Mouse (Mus musculus): ENCODE results near the gene Pak6. TPM values are rescaled to one million over a fixed set of nuclear protein-coding genes. Genes with fewer than 3 reads are reported as not detected.

Gene Pak6
- polyA plus RNA-seq, 1 experiment from 2014 or later: 1.8 TPM

- Histone ChIP-seq H3K4me2 (replicated peaks) (no peak overlapping the region), H3K27me3 (replicated peaks) (0 out of 2 replicates have a peak, but pooled peaks cover 4% of the 10 kb centered on the region), H3K4me1 (replicated peaks) (peaks cover 13% of the 10 kb centered on the region; the same call in 1 of the 2 replicates), H3K9me3 (no peaks in the 10 kb centered on the region), H3K36me3 (no peaks in the 10 kb centered on the region), H3K27ac (no peak overlapping the region), H3K9ac (no peak overlapping the region), H3K4me3 (replicated peaks) (no peak overlapping the region)
- WGBS: 60% methylated on average over 6 of the region's 6 CpGs
- ATAC-seq: no peak
These were observed 6.1 kb downstream of the Pak6 start for GRCm38 (mm10) chr2:118669245-118669644.

- peaks cover 9% of the 10 kb centered on the region; the same call in 1 of the 2 replicates for H3K27me3 ChIP-seq (replicated peaks)
These were observed 6.7 kb downstream of the Pak6 start for GRCm38 (mm10) chr2:118669785-118670184.

GRCm38 (mm10) chr2:118671728-118672127, 8.6 kb downstream of the Pak6 start:
- no peak overlapping the region for H3K4me2 ChIP-seq (replicated peaks)
- no peak for ATAC-seq
- H3K4me1 ChIP-seq (replicated peaks): peaks cover 5% of the 10 kb centered on the region
- H3K36me3 ChIP-seq: no peaks in the 10 kb centered on the region
- H3K9me3 ChIP-seq: no peaks in the 10 kb centered on the region
- WGBS: 73% methylated on average over 1 of the region's 1 CpGs
- H3K9ac ChIP-seq: no peak overlapping the region
- H3K4me3 ChIP-seq (replicated peaks): no peak overlapping the region
- peaks cover 26% of the 10 kb centered on the region for H3K27me3 ChIP-seq (replicated peaks)
- H3K27ac ChIP-seq: no peak overlapping the region

More at GRCm38 (mm10) chr2:118669785-118670184, 6.7 kb downstream of the Pak6 start:
- Histone ChIP-seq H3K9ac (no peak overlapping the region), H3K27ac (no peak overlapping the region), H3K9me3 (no peaks in the 10 kb centered on the region), H3K4me2 (replicated peaks) (no peak overlapping the region), H3K4me1 (replicated peaks) (peaks cover 9% of the 10 kb centered on the region; the same call in 1 of the 2 replicates), H3K36me3 (no peaks in the 10 kb centered on the region), H3K4me3 (replicated peaks) (no peak overlapping the region)
- WGBS: 23% methylated on average over 2 of the region's 2 CpGs
- ATAC-seq: no peak

DNA sequence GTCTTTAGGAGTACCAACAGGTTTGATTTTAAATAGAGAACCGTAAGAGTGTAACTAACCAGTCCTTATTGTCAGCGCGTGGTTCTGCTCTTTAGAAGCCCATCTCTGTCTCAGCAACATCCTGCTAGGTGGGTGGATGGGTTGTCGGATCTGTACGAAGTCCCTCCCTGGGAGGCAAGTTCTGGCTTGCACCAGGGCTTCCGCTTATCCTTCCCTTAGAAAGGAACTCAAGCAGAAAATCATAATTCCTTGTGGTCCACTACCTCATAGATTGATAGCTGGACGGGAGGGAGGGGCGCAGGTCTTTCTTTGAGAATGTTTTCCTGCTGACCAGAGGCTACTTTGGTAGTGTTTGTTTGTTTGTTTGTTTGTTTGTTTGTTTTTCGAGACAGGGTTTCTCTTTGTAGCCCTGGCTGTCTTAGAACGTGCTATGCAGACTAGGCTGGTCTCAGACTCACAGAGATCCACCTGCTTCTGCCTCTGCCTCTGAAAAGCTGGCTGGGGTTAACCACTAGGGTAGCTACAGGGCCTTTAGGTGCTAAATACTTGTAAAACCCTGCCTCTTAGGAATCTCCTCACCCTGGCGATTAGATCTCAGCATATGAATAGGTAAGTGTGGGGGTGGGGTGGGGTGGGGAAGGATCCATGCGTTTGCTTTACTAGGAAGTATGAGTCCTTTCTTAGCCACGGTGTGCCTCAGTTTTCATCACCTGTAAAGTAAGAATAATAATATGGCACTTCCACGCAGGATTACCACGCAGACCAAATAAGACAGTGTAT, 10.8 kb downstream of the Pak6 start:
- H3K27me3 ChIP-seq (replicated peaks): peaks cover 38% of the 10 kb centered on the region
- H3K36me3 ChIP-seq: no peaks in the 10 kb centered on the region
- H3K4me1 ChIP-seq (replicated peaks): peaks cover 11% of the 10 kb centered on the region
- no peak overlapping the region for H3K9ac ChIP-seq
- H3K9me3 ChIP-seq: no peaks in the 10 kb centered on the region
- no peak for ATAC-seq
- no peak overlapping the region for H3K27ac ChIP-seq
- 37% methylated on average over 15 of the region's 15 CpGs for WGBS
- no peak overlapping the region for H3K4me3 ChIP-seq (replicated peaks)
- H3K4me2 ChIP-seq (replicated peaks): no peak overlapping the region

DNA sequence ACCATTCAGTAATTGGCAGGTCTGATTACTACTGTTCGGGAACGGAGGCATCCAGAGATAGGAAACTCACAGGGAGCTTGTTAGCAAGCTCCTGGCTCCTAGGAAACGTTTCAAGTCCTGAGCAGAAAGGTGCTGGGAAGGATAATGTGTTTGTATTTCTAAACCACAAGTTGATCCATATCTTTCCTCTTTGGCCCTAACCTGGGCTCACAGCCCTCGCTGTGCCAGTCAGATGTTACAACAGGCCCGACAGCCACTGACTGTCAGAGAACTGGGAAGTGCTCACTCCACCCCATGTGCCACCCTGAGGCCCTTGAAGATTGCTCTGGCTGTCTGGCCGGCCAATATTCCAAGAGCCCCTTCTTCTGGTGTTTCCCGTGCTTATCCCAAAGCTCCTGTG, 11.4 kb downstream of the Pak6 start:
- H3K9ac ChIP-seq: no peak overlapping the region
- H3K27me3 ChIP-seq (replicated peaks): peaks cover 42% of the 10 kb centered on the region
- no peak overlapping the region for H3K4me3 ChIP-seq (replicated peaks)
- H3K27ac ChIP-seq: no peak overlapping the region
- WGBS: 31% methylated on average over 7 of the region's 7 CpGs
- no peaks in the 10 kb centered on the region for H3K36me3 ChIP-seq
- ATAC-seq: no peak
- peaks cover 11% of the 10 kb centered on the region for H3K4me1 ChIP-seq (replicated peaks)
- no peak overlapping the region for H3K4me2 ChIP-seq (replicated peaks)
- no peaks in the 10 kb centered on the region for H3K9me3 ChIP-seq

- Histone ChIP-seq H3K4me3 (replicated peaks) (peak overlapping the region; percentile 56), H3K27me3 (replicated peaks) (peaks cover 42% of the 10 kb centered on the region), H3K36me3 (no peaks in the 10 kb centered on the region), H3K4me1 (replicated peaks) (peaks cover 11% of the 10 kb centered on the region), H3K4me2 (replicated peaks) (peak overlapping the region; percentile 96), H3K9me3 (no peaks in the 10 kb centered on the region), H3K27ac (no peak overlapping the region), H3K9ac (peak overlapping the region; percentile 60)
- WGBS: under 1% methylated on average over 89 of the region's 89 CpGs
- peak; percentile 86 for ATAC-seq
These were observed 14.0 kb downstream of the Pak6 start for GRCm38 (mm10) chr2:118676839-118677741.

- ATAC-seq: peak; percentile 71
- H3K4me2 ChIP-seq (replicated peaks): peak overlapping the region; percentile 96
- no peaks in the 10 kb centered on the region for H3K9me3 ChIP-seq
- H3K4me3 ChIP-seq (replicated peaks): peak overlapping the region; percentile 56
- no peaks in the 10 kb centered on the region for H3K36me3 ChIP-seq
- peak overlapping the region; percentile 60; the same call in 1 of the 2 replicates for H3K9ac ChIP-seq
- peaks cover 11% of the 10 kb centered on the region for H3K4me1 ChIP-seq (replicated peaks)
- no peak overlapping the region for H3K27ac ChIP-seq
- WGBS: 23% methylated on average over 4 of the region's 4 CpGs
- peaks cover 42% of the 10 kb centered on the region for H3K27me3 ChIP-seq (replicated peaks)
These were observed 14.7 kb downstream of the Pak6 start for GRCm38 (mm10) chr2:118677817-118678216.

GRCm38 (mm10) chr2:118679577-118679976, 16.5 kb downstream of the Pak6 start:
- peaks cover 35% of the 10 kb centered on the region for H3K27me3 ChIP-seq (replicated peaks)
- 70% methylated on average over 3 of the region's 3 CpGs for WGBS
- ATAC-seq: no peak

DNA sequence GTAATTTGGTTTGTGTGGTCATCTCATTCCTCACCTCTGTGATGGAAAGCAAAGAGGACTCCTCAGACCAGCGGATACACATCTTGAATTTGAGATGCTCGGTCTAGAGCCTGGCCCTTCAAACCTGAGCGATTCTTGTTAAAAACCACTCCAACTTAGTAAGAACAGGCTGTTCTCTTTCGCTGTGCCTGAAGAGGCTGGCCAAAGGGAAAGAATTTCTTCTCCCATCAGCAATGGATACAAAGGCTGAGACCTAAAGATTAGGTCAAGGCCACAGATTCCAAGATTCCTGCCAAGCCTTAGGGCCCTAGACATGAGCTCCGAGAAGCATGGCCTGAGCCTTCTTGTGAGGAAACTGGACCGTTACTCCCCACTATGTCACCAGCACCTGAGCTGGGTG, 17.8 kb downstream of the Pak6 start:
- no peaks in the 10 kb centered on the region for H3K36me3 ChIP-seq
- H3K4me1 ChIP-seq (replicated peaks): peaks cover 11% of the 10 kb centered on the region
- H3K27me3 ChIP-seq (replicated peaks): peaks cover 24% of the 10 kb centered on the region
- no peak overlapping the region for H3K27ac ChIP-seq
- ATAC-seq: no peak
- no peak overlapping the region for H3K4me2 ChIP-seq (replicated peaks)
- no peak overlapping the region for H3K9ac ChIP-seq
- WGBS: 92% methylated on average over 6 of the region's 6 CpGs
- no peak overlapping the region for H3K4me3 ChIP-seq (replicated peaks)
- H3K9me3 ChIP-seq: no peaks in the 10 kb centered on the region

More at GRCm38 (mm10) chr2:118679577-118679976, 16.5 kb downstream of the Pak6 start:
- Histone ChIP-seq H3K9ac (no peak overlapping the region), H3K4me2 (replicated peaks) (no peak overlapping the region), H3K36me3 (no peaks in the 10 kb centered on the region), H3K4me1 (replicated peaks) (peaks cover 11% of the 10 kb centered on the region), H3K27ac (no peak overlapping the region), H3K9me3 (no peaks in the 10 kb centered on the region), H3K4me3 (replicated peaks) (no peak overlapping the region)

DNA sequence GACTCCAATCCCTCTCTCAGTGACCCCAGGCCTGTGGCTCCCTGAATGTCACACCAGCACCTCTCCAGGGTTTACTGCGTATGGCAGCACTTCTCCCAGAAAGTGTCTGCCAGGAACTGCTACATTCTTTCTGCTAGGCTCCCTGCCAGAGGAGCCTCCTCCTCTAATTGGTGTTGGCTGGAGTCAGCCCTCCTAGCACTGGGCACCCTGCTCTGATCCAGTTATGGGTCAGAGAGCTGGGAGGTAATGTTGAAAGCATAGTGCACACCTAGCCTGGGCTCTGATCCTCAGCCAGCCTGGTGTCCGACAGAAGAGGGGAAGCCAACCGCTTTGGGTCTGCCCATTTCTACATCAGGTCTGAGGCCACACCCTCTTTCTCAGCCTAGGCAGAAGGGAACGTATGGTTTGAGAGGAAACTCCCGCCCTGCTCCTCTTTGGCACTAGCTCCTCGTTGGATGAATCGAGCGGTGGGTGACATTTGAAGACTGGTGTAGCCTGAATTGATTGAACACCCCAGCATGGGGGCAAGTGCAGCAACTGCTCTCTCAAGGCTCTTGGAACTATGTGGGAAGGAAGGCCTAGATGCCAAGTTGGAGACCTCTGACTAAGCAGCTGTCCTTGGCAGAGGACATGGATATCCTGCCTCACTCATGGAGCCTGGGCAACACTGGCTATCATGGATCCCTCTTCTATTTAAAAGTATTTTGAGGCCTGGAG, 19.6 kb downstream of the Pak6 start:
- ATAC-seq: no peak
- H3K27me3 ChIP-seq (replicated peaks): peaks cover 7% of the 10 kb centered on the region
- no peak overlapping the region for H3K4me2 ChIP-seq (replicated peaks)
- H3K4me1 ChIP-seq (replicated peaks): peaks cover under 1% of the 10 kb centered on the region
- no peaks in the 10 kb centered on the region for H3K9me3 ChIP-seq
- no peak overlapping the region for H3K4me3 ChIP-seq (replicated peaks)
- no peak overlapping the region for H3K9ac ChIP-seq
- no peaks in the 10 kb centered on the region for H3K36me3 ChIP-seq
- H3K27ac ChIP-seq: no peak overlapping the region
- WGBS: 53% methylated on average over 8 of the region's 8 CpGs

DNA sequence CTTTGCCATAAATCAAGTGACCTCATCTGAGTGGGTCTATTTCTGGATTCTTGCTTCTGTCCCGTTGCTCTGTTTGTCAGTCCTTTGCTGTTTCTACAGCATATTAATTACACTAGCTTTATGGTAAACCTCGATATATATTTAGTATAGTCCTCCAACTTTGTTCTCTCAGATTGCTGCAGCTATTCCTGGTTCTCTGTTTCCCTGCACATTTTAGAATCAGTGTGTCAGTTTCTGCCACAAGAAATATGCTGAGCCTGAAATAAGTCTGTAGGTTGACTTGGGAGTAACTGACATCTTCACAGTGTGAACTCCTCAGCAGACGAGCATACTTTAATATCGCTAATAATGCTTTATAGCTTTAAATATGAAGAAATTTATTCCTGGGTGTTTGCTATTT, 22.0 kb downstream of the Pak6 start:
- H3K27ac ChIP-seq: no peak overlapping the region
- no peak overlapping the region for H3K9ac ChIP-seq
- no peaks in the 10 kb centered on the region for H3K9me3 ChIP-seq
- 79% methylated on average over 4 of the region's 4 CpGs for WGBS
- no peak overlapping the region for H3K4me2 ChIP-seq (replicated peaks)
- H3K36me3 ChIP-seq: no peaks in the 10 kb centered on the region
- H3K27me3 ChIP-seq (replicated peaks): no peaks in the 10 kb centered on the region
- no peak overlapping the region for H3K4me3 ChIP-seq (replicated peaks)
- H3K4me1 ChIP-seq (replicated peaks): no peaks in the 10 kb centered on the region
- no peak for ATAC-seq

GRCm38 (mm10) chr2:118686693-118687092, 23.6 kb downstream of the Pak6 start:
- H3K27ac ChIP-seq: no peak overlapping the region
- WGBS: 59% methylated on average over 8 of the region's 8 CpGs
- no peaks in the 10 kb centered on the region for H3K27me3 ChIP-seq (replicated peaks)
- H3K4me2 ChIP-seq (replicated peaks): no peak overlapping the region
- no peaks in the 10 kb centered on the region for H3K36me3 ChIP-seq
- no peak overlapping the region for H3K9ac ChIP-seq
- ATAC-seq: no peak
- H3K9me3 ChIP-seq: no peaks in the 10 kb centered on the region
- H3K4me1 ChIP-seq (replicated peaks): no peaks in the 10 kb centered on the region
- no peak overlapping the region for H3K4me3 ChIP-seq (replicated peaks)

Measured in intestine, embryonic 15.5 days (tissue).